Mouse (Mus musculus) lung, adult 2 months (tissue): ENCODE data around the gene Rnaset2b.
"Not testable (repeated sequence)": the region's sequence is repeated elsewhere in the genome, so short reads cannot be mapped to it uniquely, and the experiment has no call there.

Experiments
- CTCF ChIP-seq: fragments of 200-500 bp; IDR thresholded peaks from 2 replicates; pipeline ENCODE4 v1.5.1; 2011; ENCODE audit warnings: mild to moderate bottlenecking, low read length, control low read depth; ENCODE audit not compliant: insufficient read depth
- POLR2A ChIP-seq: fragments of 200-500 bp; IDR thresholded peaks from 2 replicates; pipeline ENCODE4 v1.6.1; 2011; ENCODE audit warnings: low read depth, mild to moderate bottlenecking, control low read depth, low read length, borderline replicate concordance; ENCODE audit errors: extremely low read depth

GRCm38 (mm10) chr17:6974985-6975384 lies 4.6 kb downstream of the Rnaset2b start:
- TF ChIP-seq CTCF, POLR2A: not testable (repeated sequence)
